Mouse (Mus musculus) heart, embryonic 11.5 days (tissue): ENCODE results near the gene Gramd1a. TPM values are rescaled to one million over a fixed set of nuclear protein-coding genes. Genes with fewer than 3 reads are reported as not detected.
A peak's percentile ranks its signal among the peaks of the same experiment; 100 is the strongest.

ENCODE experiments used
- ATAC-seq: fragments of 200-750 bp; cut with Nextera tagmentation; replicated peaks from 2 replicates; pipeline ENCODE4 v1.8.0; 2017; ENCODE audit warnings: moderate library complexity; ENCODE audit not compliant: insufficient number of reproducible peaks, low FRiP score, low TSS enrichment
- H3K27ac ChIP-seq: fragments of 300-500 bp; sonication (generic); 2 replicates; pipeline ENCODE4 v1.5.1; 2014; ENCODE audit warnings: mild to moderate bottlenecking, low read depth, low read length
- H3K27me3 ChIP-seq: fragments of 300-500 bp; sonication (generic); 2 replicates; pipeline ENCODE4 v1.6.1; 2014; ENCODE audit warnings: mild to moderate bottlenecking, low read length, mixed read lengths; ENCODE audit not compliant: control insufficient read depth, insufficient read depth
- H3K36me3 ChIP-seq: fragments of 300-500 bp; sonication (generic); 2 replicates; pipeline ENCODE4 v1.6.1; 2014; ENCODE audit warnings: mild to moderate bottlenecking, low read length, moderate library complexity, mixed read lengths; ENCODE audit not compliant: control insufficient read depth, insufficient read depth
- H3K4me1 ChIP-seq: fragments of 300-500 bp; sonication (generic); 2 replicates; pipeline ENCODE4 v1.6.1; 2014; ENCODE audit warnings: low read length; ENCODE audit not compliant: control insufficient read depth, insufficient read depth
- H3K4me2 ChIP-seq: fragments of 300-500 bp; sonication (generic); 2 replicates; pipeline ENCODE4 v1.6.1; 2014; ENCODE audit warnings: mild to moderate bottlenecking, moderate library complexity
- H3K4me3 ChIP-seq: fragments of 300-500 bp; sonication (generic); 2 replicates; pipeline ENCODE4 v1.5.1; 2014; ENCODE audit warnings: low read depth, low read length
- H3K9ac ChIP-seq: fragments of 300-500 bp; sonication (generic); 2 replicates; pipeline ENCODE4 v1.6.1; 2014; ENCODE audit warnings: mild to moderate bottlenecking, low read depth, low read length, moderate library complexity
- H3K9me3 ChIP-seq: fragments of 300-500 bp; sonication (generic); replicated peaks from 2 replicates; pipeline ENCODE4 v1.6.1; 2016; ENCODE audit warnings: low read length; ENCODE audit not compliant: control insufficient read depth
- WGBS: fragments of 180-500 bp; shearing (Covaris S2); extraction: QIAGEN DNeasy Blood & Tissue Kit; methylation state at CpG from one replicate; pipeline ENCODE4 v1.1.7; 2014; ENCODE audit not compliant: insufficient replicate concordance; 5-methylcytosine and 5-hydroxymethylcytosine counted together
- polyA plus RNA-seq: library from polyadenylated mRNA; unstranded; fragments of >200 nt; fragmentation: Nextera tagmentation; extraction: Ambion mirVana; gene quantifications from 2 replicates; pipeline ENCODE4 v1.2.1, GENCODE M21; 2014

The Gramd1a gene
- polyA plus RNA-seq, 1 experiment from 2014 or later: 49.0 TPM

DNA sequence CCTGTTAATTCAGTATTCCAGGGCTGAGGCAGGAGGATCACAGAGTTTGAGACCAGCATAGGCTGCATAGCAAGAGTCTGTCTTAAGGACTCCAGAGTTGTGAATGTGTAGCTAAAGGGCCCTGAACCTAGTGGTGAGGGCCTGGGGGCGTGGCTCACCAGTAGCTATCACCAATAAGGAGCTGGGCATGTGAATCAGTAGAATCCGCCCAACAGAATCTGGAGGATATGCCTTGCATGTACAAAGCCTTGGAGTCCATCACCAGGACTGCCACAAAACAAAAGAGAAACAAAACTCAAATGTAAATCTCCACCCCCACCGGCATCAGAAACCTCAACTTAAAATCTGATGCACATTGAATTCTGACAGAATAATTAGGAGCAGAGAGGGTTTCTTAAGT is 7.6 kb downstream of the Gramd1a start:
- Histone ChIP-seq H3K9me3 (no peaks in the 10 kb centered on the region), H3K4me3 (no peak overlapping the region), H3K4me1 (peaks cover 44% of the 10 kb centered on the region), H3K36me3 (peaks cover 8% of the 10 kb centered on the region; the same call in 1 of the 2 replicates), H3K27ac (peak overlapping the region; percentile 67; the same call in 1 of the 2 replicates), H3K4me2 (peak overlapping the region; percentile 78), H3K27me3 (no peaks in the 10 kb centered on the region), H3K9ac (peak overlapping the region; percentile 56)
- WGBS: 61% methylated on average over 3 of the region's 3 CpGs
- no peak for ATAC-seq

DNA sequence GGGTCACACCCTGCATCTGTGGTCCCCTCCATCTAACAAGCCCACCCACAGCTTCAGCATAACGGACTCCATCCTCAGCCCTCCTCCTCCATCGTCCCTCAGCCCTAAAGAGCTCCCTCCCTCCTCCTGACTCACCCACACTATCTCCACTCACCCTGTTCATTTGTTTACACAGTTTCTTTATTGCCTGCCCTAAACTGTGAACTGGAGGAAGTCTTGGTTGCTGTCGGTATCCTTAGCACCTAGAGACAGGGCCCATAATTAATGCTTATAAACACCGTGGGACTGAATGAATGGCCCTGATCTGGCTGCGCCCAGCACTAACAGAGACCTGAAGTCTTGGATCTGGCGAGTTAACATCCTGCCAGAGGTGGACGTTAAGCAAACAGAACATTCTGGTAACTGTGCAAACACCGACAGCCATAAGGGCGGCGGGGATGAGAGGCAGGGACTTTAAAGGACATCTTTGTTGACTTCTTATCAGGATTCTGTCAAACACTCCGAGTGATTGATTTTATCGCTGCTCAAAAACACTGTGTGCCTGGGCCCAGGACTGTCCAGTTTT is 10.0 kb downstream of the Gramd1a start:
- H3K27me3 ChIP-seq: no peaks in the 10 kb centered on the region
- peaks cover 45% of the 10 kb centered on the region for H3K4me1 ChIP-seq

DNA sequence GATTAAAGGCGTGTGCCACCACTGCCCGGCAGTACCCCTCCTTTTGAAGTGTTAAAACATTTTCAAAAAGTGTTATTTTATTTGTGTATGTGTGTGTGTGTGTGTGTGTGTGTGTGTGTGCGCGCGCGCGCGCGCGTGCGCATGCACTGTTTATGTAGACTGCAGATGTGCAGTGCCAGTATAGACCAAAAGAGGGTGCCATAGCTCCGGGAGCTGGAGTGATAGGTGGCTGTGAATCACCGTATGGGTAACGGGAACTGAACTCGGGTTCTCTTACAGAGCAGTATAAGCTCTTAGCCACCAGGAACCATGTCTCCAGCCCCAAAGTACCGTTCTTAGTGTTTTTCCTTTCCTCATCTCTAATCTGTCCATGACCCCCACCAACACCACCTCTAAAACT is 10.8 kb downstream of the Gramd1a start:
- no peak for ATAC-seq
- no peaks in the 10 kb centered on the region for H3K9me3 ChIP-seq
- peaks cover 48% of the 10 kb centered on the region for H3K4me1 ChIP-seq
- H3K4me3 ChIP-seq: no peak overlapping the region
- no peak overlapping the region for H3K9ac ChIP-seq
- WGBS: 91% methylated on average over 16 of the region's 16 CpGs
- H3K4me2 ChIP-seq: no peak overlapping the region
- H3K27ac ChIP-seq: no peak overlapping the region
- H3K36me3 ChIP-seq: peaks cover 35% of the 10 kb centered on the region
- H3K27me3 ChIP-seq: no peaks in the 10 kb centered on the region

More for the DNA sequence above, 10.0 kb downstream of the Gramd1a start:
- peaks cover 31% of the 10 kb centered on the region for H3K36me3 ChIP-seq
- no peaks in the 10 kb centered on the region for H3K9me3 ChIP-seq
- H3K4me2 ChIP-seq: no peak overlapping the region
- no peak for ATAC-seq
- no peak overlapping the region for H3K4me3 ChIP-seq
- H3K9ac ChIP-seq: no peak overlapping the region
- WGBS: 36% methylated on average over 12 of the region's 12 CpGs
- H3K27ac ChIP-seq: no peak overlapping the region

DNA sequence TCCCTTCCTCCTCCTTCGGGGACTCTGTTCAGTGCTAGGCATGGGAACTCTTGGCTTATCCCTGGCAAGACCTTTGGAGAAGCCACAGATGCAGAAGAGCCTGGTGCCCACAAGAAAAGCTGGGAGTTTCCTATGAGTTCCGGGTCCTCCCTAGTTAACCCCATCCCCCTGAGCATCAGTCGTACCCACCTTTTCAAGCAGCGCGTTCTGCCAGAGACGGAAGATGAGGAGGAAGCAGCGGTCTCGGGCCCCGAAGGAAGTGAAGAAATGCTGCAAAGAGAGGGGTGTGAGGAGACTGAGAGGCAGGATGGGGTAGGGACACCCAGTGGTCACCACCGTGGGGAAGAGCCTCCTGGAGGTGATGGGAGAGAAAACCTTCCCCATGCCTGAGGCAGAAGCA is 14.8 kb downstream of the Gramd1a start:
- H3K4me2 ChIP-seq: no peak overlapping the region
- no peak overlapping the region for H3K4me3 ChIP-seq
- peaks cover 20% of the 10 kb centered on the region for H3K4me1 ChIP-seq
- H3K9me3 ChIP-seq: no peaks in the 10 kb centered on the region
- no peak overlapping the region for H3K9ac ChIP-seq
- ATAC-seq: no peak
- no peaks in the 10 kb centered on the region for H3K27me3 ChIP-seq
- H3K36me3 ChIP-seq: peaks cover 64% of the 10 kb centered on the region
- 0 out of 2 replicates have a peak overlapping the region, but pooled peaks have one; percentile 29 for H3K27ac ChIP-seq
- WGBS: 86% methylated on average over 10 of the region's 10 CpGs

DNA sequence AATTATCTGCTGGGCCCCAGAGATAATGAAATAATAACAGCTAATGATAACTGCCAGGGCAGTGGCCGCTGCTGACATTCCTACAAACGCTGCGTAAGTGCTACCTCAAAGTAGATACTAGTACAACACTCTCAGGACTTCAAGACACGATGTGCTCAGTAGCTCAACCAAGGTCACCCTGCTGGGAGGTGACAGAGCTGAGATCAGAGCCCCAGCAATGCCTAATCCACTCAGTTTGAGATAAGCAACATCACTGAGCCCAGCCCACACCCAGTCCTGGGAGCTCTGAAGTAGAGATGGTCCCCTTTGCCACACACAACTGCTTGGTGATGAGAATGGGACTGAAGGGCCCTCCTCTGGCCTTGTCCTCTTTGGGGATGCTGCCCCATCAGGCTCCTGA is 15.4 kb downstream of the Gramd1a start:
- ATAC-seq: peak; percentile 41

DNA sequence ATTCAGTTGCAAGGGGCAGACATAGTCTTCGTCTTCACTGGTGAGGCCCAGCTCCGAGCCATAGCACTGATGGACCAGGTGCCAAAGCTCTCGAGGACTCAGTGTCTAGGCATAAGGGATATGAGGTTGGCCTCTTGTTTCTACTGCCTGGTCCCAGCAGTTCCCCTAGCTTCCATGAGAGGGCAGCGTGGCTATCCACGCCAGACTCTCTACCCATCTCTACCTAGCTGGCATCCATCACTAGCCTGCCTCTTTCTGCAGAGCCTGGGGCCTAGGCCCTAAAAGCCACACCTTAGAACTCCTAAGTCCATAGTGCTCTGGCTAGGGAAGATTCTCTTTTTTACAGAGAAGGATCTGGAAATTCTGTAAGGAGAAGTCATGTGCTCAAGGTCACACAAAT is 15.9 kb downstream of the Gramd1a start:
- no peak overlapping the region for H3K4me3 ChIP-seq
- H3K27ac ChIP-seq: peak overlapping the region; percentile 54; the same call in 1 of the 2 replicates
- no peak overlapping the region for H3K9ac ChIP-seq
- peaks cover 72% of the 10 kb centered on the region for H3K36me3 ChIP-seq
- WGBS: 59% methylated on average over 5 of the region's 5 CpGs
- peaks cover 16% of the 10 kb centered on the region for H3K4me1 ChIP-seq
- ATAC-seq: 0 out of 2 replicates have a peak, but pooled peaks have one; percentile 27
- H3K27me3 ChIP-seq: no peaks in the 10 kb centered on the region
- no peak overlapping the region for H3K4me2 ChIP-seq
- no peaks in the 10 kb centered on the region for H3K9me3 ChIP-seq

More for the DNA sequence above, 15.4 kb downstream of the Gramd1a start:
- H3K9ac ChIP-seq: 0 out of 2 replicates have a peak overlapping the region, but pooled peaks have one; percentile 34
- WGBS: 32% methylated on average over 4 of the region's 4 CpGs
- H3K36me3 ChIP-seq: peaks cover 71% of the 10 kb centered on the region
- peaks cover 16% of the 10 kb centered on the region for H3K4me1 ChIP-seq
- no peak overlapping the region for H3K4me2 ChIP-seq
- no peaks in the 10 kb centered on the region for H3K27me3 ChIP-seq
- H3K4me3 ChIP-seq: no peak overlapping the region
- no peaks in the 10 kb centered on the region for H3K9me3 ChIP-seq
- peak overlapping the region; percentile 54; the same call in 1 of the 2 replicates for H3K27ac ChIP-seq

DNA sequence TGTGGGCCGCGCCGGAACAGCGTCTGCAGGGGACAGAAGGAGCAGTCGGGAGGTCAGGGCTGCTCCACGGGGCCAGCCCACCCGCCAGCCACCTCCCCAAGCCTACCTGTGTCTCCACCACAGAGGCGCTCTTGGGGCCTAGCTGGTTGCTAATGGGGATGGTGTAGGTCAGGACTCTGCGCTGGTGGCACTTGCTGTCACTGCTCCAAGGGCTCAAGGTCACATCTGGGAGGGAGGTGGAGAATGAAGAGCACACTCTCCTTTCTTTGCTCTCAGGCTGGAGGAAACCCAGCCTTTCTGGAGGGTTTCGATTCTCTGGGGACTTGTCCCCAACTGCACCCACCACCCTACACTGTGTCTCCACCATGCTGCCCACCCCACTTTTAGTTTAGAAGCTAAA is 20.0 kb downstream of the Gramd1a start:
- Histone ChIP-seq H3K27ac (no peak overlapping the region), H3K4me1 (peaks cover 9% of the 10 kb centered on the region), H3K4me2 (no peak overlapping the region), H3K27me3 (no peaks in the 10 kb centered on the region), H3K36me3 (peaks cover 77% of the 10 kb centered on the region), H3K9me3 (no peaks in the 10 kb centered on the region), H3K9ac (no peak overlapping the region), H3K4me3 (no peak overlapping the region)
- no peak for ATAC-seq
- WGBS: 89% methylated on average over 10 of the region's 10 CpGs

DNA sequence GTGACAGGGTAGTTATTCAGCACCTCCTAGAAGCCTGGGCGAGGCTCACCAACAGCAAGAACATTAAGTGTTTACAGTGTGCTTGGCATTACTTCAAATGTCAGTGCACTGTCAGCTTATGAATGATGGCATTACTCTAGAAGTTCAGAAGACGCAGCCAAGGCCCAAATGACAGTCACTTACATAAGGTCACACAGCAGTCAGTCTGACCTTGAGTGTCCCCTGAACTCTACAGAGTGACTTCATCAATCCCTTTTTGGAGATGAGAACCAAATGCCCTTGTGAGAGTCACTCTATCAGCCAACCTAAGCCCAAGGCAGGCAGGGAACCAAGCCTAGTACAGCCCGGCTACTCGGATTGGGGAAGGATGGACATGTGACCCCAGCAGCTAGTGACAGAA is 23.8 kb downstream of the Gramd1a start:
- Histone ChIP-seq H3K27me3 (no peaks in the 10 kb centered on the region; the same call in 1 of the 2 replicates), H3K4me2 (no peak overlapping the region), H3K27ac (no peak overlapping the region), H3K4me1 (peaks cover 4% of the 10 kb centered on the region; the same call in 1 of the 2 replicates), H3K9me3 (no peaks in the 10 kb centered on the region), H3K4me3 (no peak overlapping the region), H3K9ac (no peak overlapping the region), H3K36me3 (peaks cover 62% of the 10 kb centered on the region)
- 87% methylated on average over 4 of the region's 4 CpGs for WGBS
- ATAC-seq: no peak

DNA sequence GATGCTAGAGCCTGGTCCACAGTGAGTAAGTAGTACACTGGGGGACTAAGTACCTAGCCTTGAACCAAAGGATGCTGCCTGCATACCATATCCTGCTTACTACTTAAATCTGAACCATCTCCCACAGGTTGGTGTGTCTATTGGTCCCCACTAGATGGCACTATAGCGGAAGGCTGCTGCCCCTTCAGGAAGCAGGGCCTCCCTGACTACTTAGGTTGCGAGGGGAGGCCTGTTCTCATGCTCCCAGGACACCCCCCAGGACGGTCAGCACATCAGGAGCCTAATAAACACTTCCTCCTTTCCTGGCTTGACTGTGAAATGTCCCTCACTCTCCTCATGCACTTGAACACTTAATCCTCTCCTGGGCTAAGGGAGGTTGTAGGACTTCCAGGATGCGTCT is 24.9 kb downstream of the Gramd1a start:
- WGBS: 33% methylated on average over 4 of the region's 4 CpGs
- Histone ChIP-seq H3K4me3 (no peak overlapping the region), H3K9me3 (no peaks in the 10 kb centered on the region), H3K9ac (no peak overlapping the region), H3K27me3 (peaks cover 10% of the 10 kb centered on the region), H3K4me2 (no peak overlapping the region), H3K4me1 (peaks cover 7% of the 10 kb centered on the region; the same call in 1 of the 2 replicates), H3K27ac (no peak overlapping the region), H3K36me3 (peaks cover 52% of the 10 kb centered on the region)
- no peak for ATAC-seq
